In genomic region chr17:65763221-65763620, GRCm38 (mm10) we compare ENCODE assay signal across 18 mouse cellular contexts. TPM values are rescaled to one million over a fixed set of nuclear protein-coding genes. Genes with fewer than 3 reads are reported as not detected.
DNase-seq lines count a peak whose midpoint lies in the region; TF ChIP-seq lines count a peak whose summit lies in the region.
"Had no signal": no experiment of that assay in that cellular context is flagged by ENCODE, and none has a peak within 500 bp of the region (broad histone marks: within the 10 kb centered on the region; RNA-seq: fewer than 3 reads in every experiment).

No protein-coding gene starts in this region.

- no peak for TF ChIP-seq POLR2A in testis, adult 2 months (IDR thresholded peaks at IDR 0.05; ENCODE audit: control insufficient read depth, low read depth, low read length)

- TF ChIP-seq CTCF in testis, adult 2 months (IDR thresholded peaks at IDR 0.05; ENCODE audit: control insufficient read depth, insufficient read depth, insufficient replicate concordance, low read depth, low read length), result no peak

- no peak overlapping the region for H3K27ac ChIP-seq in testis, adult 2 months (ENCODE audit: control insufficient read depth, insufficient read depth, low read depth, low read length)
- no peak overlapping the region for H3K27ac ChIP-seq in ES-E14 (ENCODE audit: insufficient read depth, low read depth, low read length, poor library complexity, severe bottlenecking)

- peaks cover 3% of the 10 kb centered on the region for H3K4me1 ChIP-seq in testis, adult 2 months (ENCODE audit: control insufficient read depth, insufficient read depth, low read length)
- peaks cover 1 to 6% of the 10 kb centered on the region in 2 experiments; a peak in 3 of 4 replicates for H3K4me1 ChIP-seq in ES-E14 (ENCODE audit: control insufficient read depth in 2 of 2, insufficient read depth in 2 of 2, low read length in 2 of 2, poor library complexity in 1 of 2)

- no peaks in the 10 kb centered on the region for H3K36me3 ChIP-seq in testis, adult 2 months (ENCODE audit: control insufficient read depth, insufficient read depth, low read length)
- no peaks in the 10 kb centered on the region for H3K36me3 ChIP-seq in ES-E14 (ENCODE audit: control insufficient read depth, insufficient read depth, low read length, poor library complexity, severe bottlenecking)
- H3K36me3 ChIP-seq: G1E had no signal

- peak overlapping the region; percentile 65 for H3K4me3 ChIP-seq in testis, adult 2 months (ENCODE audit: control insufficient read depth, low read depth, low read length)
- no peak overlapping the region; a peak in 1 of 4 replicates for H3K4me3 ChIP-seq in ES-E14 (ENCODE audit: insufficient read depth in 1 of 2, low read depth in 1 of 2, low read length in 2 of 2, poor library complexity in 1 of 2, severe bottlenecking in 1 of 2)

- H3K27me3 ChIP-seq in testis, adult 2 months (ENCODE audit: control insufficient read depth, insufficient read depth, low read length), result no peaks in the 10 kb centered on the region
- H3K27me3 ChIP-seq: CH12.LX, Patski had no signal

- no peak for DNase-seq in testis, postnatal 10 days (ENCODE audit: low spot score)
- no peak for DNase-seq in ES-E14 (ENCODE audit: low read depth, low spot score)
- no peak for DNase-seq in heart, adult 18-20 months
- DNase-seq: adrenal gland, adult 2 months; adrenal gland, adult 8-10 months; adrenal gland, postnatal 10 days; adrenal gland, postnatal 14 days; adrenal gland, postnatal 25 days; adrenal gland, postnatal 36 days; B cell, adult 2 months; cerebellum, adult 11 months; cerebellum, adult 11-12 months; cerebellum, adult 18-20 months; cerebellum, adult 2 months had no signal

- H3K9ac ChIP-seq in ES-E14 (ENCODE audit: insufficient read depth, low read depth, low read length, poor library complexity, severe bottlenecking), result no peak overlapping the region

- H3K9me3 ChIP-seq in ES-E14 (ENCODE audit: control insufficient read depth, insufficient read depth, low read depth, low read length), result no peaks in the 10 kb centered on the region
- H3K9me3 ChIP-seq: G1E had no signal

- in situ Hi-C loops in ES-E14 (cut with MboI; ENCODE audit: low sequenced_read_pairs in 2 of 2, unreplicated experiment in 2 of 2), result no loop called here

TF ChIP-seq in ES-E14, 5 proteins besides CTCF, POLR2A, EP300 and RAD21:
- TF ChIP-seq MAFK (IDR thresholded peaks at IDR 0.05; ENCODE audit: insufficient read depth, low read depth, low read length), result no peak
- peak; percentile 91 for TF ChIP-seq CHD2 (IDR thresholded peaks at IDR 0.05; ENCODE audit: low read depth, low read length)
TF ChIP-seq in ES-E14: peak in this region for 1.

RNA-seq across cellular contexts. Expression of gene Rab31, which starts 9.3 kb away (rescaled TPM):
- polyA plus RNA-seq in testis, adult 2 months (2012; rRNA removed), result 25.3 and 32.1 TPM in 2 replicates
- total RNA-seq in ES-E14 (2012; rRNA removed), result 16.4 and 22.8 TPM in 2 replicates
- 10 to 100 TPM; 13.8 to 16.8 TPM for total RNA-seq in heart, adult 18-20 months (2021)

RNA-seq across cellular contexts. Expression of gene Ppp4r1, which starts 19.2 kb away (rescaled TPM):
- 244 and 274 TPM in 2 replicates for polyA plus RNA-seq in testis, adult 2 months (2012; rRNA removed)
- total RNA-seq in ES-E14 (2012; rRNA removed), result 40.3 and 48.9 TPM in 2 replicates
- total RNA-seq in heart, adult 18-20 months (2021), result 10 to 100 TPM; 41.5 to 45.5 TPM
